Mouse (Mus musculus) induced T-regulatory cell, adult 2 months (primary cell): ENCODE measurements around the gene Hist1h2ae.
"Not testable (repeated sequence)": the region's sequence is repeated elsewhere in the genome, so short reads cannot be mapped to it uniquely, and the experiment has no call there.

ENCODE experiments used
- DNase-seq: peaks from one replicate; pipeline ENCODE4 v3.0.0-alpha.2; 2012; ENCODE audit warnings: low read depth

The Hist1h2ae gene

DNA sequence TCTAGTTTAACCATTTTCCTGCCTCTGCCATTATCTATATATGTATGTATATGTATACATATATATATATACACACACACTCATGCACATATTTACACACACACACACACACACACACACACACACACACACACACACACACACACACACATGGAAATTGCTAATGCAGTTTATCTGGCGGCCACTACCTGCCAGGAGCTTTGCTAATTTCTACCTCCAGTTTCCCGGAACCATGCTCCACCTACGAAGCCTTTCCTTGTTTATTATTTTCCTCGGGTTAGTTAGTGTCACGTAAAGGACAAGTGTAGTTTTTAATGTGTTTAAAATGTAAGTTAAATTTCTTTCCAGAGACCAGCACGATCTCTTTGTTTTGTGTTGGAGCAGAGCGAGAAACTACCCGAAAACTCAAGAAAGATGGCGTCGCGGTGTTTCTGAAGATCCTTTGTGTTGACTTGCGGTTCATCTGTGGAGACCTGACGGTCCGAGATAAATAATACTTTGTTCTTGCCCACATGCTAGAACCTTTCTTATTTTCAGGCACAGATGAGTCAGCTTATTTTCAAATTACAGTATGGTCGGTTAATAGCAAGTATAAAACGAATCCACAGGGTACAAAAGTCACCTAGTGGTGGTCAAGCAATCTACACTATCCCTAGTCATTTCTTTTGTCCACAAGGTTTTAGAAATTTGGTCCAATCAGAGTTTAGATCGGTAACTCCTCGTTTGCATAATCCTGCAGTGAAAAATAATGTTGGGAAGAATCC, 8.1 kb downstream of the Hist1h2ae start:
- peak; percentile 81 for DNase-seq

DNA sequence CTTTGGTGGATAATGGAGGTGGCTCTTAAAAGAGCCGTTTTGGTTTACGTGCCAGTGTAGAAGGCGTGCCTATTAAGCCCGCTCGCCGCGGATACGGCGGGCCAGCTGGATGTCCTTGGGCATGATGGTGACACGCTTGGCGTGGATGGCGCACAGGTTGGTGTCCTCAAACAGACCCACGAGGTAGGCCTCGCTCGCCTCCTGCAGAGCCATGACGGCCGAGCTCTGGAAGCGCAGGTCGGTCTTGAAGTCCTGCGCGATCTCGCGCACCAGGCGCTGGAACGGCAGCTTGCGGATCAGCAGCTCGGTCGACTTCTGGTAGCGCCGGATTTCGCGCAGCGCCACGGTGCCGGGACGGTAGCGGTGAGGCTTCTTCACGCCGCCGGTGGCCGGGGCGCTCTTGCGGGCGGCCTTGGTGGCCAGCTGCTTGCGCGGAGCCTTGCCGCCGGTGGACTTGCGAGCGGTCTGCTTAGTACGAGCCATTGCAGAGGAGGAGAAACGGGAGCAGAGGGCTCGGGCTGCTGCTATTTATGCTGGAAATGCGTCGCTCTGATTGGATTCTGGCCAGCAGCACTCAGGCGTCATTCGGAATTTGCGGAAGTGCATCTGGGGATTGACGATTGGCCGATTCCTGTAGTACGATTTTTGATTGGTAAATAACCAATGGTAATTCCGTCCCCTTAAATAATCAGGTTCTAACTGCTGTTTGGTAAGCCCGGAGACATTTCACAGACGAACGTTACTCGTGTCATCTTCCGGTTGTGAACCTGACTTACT, 8.9 kb downstream of the Hist1h2ae start, which contains the start of gene Hist1h3e:
TSS of gene Hist1h3e (minus strand) at position 487 of the 777 bp plus-strand sequence.
- peak; percentile 97 for DNase-seq

DNA sequence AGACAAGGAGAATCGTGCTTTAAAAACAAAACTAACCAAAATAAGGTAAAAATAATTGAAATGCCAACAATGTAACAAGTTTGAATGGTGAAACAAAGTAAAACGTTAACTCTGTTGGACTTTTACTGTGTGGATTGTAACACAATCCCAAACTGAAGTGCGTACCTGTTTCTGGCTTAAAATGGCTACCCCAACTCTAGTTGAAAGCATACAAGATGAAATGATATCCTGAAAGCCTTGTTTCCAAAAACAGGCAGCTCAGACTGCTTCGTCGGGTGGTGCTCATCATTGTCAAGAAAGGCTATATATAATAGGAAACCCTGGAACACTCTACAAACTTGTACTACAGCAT, 9.5 kb downstream of the Hist1h2ae start:
- not testable (repeated sequence) for DNase-seq

DNA sequence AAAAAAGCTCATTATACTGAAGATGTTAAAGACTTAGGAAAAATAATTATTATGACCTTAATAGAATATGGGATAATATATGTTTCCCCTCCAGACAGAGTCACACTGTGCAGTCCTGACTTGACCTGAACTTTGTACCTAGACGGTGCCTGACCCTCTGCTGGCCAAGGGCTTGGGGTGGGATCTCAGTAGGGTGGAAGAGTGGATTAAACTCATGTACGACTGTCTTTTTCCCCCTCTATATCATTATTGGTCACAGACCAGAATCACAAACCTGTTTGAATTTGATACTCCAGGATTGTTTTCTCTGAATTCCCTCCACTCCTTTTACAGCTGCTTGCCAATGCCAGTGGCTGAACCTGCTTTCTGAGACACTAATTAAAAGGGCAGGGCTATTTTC, 10.3 kb downstream of the Hist1h2ae start:
- DNase-seq, result not testable (repeated sequence)

DNA sequence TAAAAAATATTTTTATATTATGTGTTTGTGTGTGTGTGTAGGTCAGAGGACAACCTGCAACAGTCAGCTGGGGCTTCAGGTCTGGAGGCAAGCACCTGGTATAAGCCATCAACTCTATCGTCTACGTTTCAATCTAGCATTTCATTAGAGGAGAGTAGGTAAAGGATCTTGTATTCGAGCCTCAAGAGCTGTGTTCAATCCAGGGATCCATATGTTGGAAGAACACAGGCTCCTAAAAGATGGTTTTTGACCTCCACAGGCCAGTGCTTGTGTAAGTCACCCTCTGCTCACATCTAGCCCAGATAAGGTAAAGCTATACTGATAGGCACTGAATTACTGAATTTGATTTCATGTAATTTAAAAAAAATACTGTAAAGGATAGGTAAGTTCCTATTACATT, 14.1 kb downstream of the Hist1h2ae start:
- no peak for DNase-seq

DNA sequence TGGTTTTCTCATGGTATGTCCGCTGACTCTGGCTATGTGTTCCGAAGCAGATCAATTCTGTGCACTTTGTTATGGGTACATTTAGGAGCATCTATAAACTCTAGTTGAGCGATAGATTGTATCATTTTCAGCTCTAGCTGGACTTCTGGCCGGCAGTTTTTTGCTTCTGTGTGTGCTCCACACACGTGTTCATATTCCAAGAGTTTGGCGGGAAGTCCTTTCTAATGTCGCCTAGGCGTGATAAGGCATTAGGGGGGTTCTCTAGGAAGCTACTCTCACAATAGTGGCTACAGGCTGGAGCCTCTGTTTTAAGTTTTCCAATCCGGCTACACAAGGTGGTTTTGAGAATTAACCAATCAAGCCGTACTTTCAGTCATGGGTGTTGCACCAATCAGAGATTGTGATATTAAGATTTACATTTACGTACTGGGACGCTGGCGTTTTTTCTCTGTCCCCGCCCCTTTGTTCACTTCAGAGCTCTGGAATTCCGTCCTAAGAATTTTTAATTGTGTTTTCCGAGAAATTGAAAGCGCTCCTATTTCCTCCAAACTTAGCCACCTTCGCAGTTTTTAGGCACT, 15.1 kb downstream of the Hist1h2ae start:
- peak; percentile 91 for DNase-seq

DNA sequence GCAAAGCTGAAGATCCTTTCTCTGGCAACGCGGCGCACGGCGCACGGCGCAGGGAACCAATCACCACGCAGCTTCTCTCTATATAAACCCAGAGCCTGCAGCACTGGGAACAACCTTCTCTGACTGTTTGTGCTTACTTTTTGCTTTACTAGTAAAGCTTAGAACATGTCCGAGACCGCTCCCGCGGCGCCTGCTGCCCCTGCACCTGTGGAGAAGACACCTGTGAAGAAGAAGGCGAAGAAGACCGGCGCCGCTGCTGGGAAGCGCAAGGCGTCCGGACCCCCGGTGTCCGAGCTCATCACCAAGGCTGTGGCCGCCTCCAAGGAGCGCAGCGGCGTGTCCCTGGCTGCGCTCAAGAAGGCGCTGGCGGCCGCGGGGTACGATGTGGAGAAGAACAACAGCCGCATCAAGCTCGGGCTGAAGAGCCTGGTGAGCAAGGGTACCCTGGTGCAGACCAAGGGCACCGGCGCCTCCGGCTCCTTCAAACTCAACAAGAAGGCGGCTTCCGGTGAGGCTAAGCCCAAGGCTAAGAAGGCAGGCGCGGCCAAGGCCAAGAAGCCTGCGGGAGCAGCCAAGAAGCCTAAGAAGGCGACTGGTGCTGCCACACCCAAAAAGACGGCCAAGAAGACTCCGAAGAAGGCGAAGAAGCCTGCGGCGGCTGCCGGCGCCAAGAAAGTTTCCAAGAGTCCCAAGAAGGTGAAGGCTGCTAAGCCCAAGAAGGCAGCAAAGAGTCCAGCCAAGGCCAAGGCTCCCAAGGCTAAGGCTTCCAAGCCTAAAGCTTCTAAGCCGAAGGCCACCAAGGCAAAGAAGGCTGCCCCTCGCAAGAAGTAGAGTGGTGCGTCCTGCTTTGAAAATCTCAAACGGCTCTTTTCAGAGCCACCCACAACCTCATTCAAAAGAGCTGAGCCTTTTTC, 15.8 kb downstream of the Hist1h2ae start:
- peak; percentile 88 for DNase-seq

GRCm38 (mm10) chr13:23554393-23554792, 16.6 kb downstream of the Hist1h2ae start:
- DNase-seq, result no peak

DNA sequence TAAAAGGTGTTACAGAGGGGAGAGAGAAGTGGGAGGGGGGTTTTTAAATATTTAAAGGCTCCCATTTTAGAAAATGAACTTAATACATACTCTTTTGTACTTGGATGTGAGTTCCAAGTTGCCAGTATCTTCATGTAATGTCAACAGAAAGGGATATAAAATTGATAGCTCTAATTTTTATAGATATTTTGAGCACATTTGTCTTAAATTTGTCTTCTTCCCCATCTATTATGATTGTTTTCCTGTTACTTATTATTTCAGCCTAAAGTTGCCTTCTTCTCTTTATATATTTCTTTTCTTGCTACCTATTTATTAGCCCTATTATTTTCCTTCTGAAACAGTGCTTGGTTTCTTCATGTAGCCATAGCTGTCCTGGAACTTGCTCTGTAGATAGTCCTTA, 18.1 kb downstream of the Hist1h2ae start, which contains the start of gene Hist1h1d:
TSS of gene Hist1h1d (plus strand) at position 301 of the 400 bp plus-strand sequence.
- no peak for DNase-seq

DNA sequence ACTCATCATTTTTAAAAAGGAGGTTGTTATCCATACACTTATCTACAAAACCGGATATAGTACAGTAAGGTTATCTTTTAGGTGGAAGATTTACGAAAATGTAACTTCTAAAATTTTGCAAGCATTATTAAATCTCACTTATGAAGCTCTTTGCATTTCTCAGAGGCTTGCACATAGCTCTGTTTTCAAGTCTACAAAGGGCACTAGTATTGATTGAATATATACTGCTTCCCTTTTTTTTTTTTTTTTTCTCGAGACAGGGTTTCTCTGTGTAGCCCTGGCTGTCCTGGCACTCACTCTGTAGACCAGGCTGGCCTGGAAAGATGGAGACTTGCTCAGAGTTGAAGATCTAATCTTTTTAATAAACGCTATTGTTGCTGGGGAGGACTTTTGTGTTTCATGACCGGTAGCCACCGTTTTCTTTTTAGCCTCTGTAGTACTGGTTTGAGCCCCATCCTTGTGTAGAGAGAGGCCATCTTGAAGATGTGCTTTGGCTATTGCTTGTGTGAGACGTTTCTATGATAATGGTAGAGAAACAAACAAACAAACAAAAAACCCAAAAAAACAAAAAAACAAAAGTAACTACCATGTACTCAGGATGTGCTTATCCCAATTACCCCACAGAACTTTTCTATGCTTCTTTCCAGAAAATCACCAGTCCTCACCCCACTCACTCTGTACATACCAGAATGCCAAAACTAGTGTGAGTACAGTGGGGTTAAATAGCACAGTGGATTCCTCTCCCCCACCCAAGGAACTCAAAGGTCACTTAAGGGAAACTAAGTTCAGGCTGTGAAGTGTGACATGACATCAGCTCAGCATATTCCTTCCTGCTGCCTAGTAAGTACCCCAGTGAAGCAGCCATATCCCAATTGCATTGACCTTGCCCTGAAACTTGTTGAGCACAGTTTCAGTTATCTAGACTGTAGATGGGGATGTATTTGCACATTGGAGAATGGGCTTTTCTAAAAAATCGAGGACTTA, 18.8 kb downstream of the Hist1h2ae start:
- peak; percentile 41 for DNase-seq

GRCm38 (mm10) chr13:23551146-23551834, 19.7 kb downstream of the Hist1h2ae start, which contains the start of gene Hist1h4f:
Hist1h4f (minus strand) TSS chr13:23551648.
- DNase-seq, result peak; percentile 93

DNA sequence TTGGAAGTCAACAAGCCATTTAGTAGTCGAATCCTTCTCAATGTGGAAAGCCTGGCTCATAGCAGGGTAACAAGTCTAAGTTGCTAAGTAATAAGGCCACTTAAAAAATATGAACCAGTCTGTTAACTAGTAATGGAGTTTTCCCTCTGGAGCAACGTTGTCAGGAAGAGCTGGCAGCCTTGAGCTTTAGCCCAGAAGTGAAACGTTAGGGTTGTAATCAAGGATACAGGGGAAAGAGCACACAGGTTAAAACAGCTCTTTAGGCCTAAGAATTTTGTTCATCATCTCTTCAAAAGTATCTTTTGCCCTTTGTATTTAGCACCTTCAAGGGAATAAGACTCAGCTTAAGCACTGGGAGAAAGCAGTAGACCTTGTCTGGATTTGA, 20.3 kb downstream of the Hist1h2ae start:
- no peak for DNase-seq

GRCm38 (mm10) chr13:23546694-23547093, 24.3 kb downstream of the Hist1h2ae start:
- no peak for DNase-seq

DNA sequence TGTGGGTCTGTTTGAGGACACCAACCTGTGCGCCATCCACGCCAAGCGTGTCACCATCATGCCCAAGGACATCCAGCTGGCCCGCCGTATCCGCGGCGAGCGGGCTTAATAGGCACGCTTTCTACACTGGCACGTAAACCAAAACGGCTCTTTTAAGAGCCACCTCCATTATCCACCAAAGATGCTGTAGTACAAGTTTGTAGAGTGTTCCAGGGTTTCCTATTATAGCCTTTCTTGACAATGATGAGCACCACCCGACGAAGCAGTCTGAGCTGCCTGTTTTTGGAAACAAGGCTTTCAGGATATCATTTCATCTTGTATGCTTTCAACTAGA, 26.3 kb downstream of the Hist1h2ae start:
- peak; percentile 57 for DNase-seq

- peak; percentile 97 for DNase-seq
Measured at GRCm38 (mm10) chr13:23543965-23544786, 26.8 kb downstream of the Hist1h2ae start, which contains the start of gene Hist1h3f. Hist1h3f (plus strand) TSS chr13:23544052.

DNA sequence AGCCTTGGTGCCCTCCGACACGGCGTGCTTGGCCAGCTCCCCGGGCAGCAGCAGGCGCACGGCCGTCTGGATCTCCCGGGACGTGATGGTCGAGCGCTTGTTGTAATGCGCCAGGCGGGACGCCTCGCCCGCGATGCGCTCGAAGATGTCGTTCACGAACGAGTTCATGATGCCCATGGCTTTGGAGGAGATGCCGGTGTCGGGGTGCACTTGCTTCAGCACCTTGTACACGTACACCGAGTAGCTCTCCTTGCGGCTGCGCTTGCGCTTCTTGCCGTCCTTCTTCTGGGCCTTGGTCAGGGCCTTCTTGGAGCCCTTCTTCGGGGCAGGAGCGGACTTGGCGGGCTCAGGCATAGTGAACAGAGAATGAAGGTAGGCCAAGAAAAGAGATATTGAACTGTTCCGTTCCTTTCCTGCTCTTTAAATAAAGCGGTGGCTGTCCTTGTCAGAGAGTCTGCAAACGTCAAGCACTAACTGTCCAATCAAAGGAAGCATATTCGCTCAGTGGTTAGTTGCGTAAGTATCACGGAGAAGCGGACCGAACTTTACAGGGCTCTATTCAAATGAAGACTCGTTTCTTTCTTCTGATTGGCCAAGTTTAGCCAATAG, 27.9 kb downstream of the Hist1h2ae start, which contains the start of gene Hist1h2bh:
TSS of gene Hist1h2bh (minus strand) at position 394 of the 609 bp plus-strand sequence.
- peak; percentile 96 for DNase-seq

DNA sequence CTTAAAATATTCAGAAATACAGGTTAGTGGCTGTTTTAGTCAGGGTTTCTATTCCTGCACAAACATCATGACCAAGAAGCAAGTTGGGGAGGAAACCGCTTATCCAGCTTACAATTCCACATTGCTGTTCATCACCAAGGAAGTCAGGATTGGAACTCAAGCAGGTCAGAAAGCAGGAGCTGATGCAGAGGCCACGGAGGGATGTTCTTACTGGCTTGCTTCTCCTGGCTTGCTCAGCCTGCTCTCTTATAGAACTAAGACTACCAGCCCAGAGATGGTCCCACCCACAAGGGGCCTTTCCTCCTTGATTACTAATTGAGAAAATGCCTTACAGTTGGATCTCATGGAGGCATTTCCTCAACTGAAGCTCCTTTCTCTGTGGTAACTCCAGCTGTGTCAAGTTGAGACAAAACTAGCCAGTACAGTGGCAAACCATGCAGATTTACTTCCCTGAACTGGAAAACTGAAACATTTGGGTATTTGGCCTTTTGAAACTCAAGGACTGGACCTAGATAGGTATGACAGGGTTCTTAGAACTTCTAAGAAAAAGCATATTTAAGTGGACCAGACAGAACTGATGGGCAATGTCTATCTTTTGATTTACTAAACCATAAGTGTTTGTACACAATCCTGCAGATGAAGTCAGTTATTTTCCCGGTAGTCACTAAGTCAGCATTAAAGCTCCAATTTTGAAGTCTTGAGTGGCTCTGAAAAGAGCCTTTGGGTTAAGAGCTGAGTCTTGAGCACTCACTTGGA, 28.6 kb downstream of the Hist1h2ae start:
- peak; percentile 62 for DNase-seq

DNA sequence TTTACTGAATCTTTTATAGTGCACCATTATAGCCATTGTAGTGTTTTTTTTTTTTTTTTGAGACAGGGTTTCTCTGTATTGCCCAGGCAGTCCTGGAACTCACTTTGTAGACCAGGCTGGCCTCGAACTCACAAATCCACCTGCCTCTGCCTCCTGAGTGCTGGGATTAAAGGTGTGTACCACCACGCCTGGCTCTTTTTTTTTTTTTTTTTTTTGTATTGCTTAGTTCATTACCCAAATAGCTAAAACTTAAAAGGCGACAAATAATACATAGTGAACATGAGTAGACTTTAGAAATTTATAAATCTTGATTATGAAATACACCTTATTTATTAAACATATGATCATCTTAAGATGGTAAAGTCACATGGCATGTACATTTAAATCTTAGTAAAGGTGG, 29.5 kb downstream of the Hist1h2ae start:
- DNase-seq, result no peak
